Mouse (Mus musculus) heart, postnatal 4 days (tissue): ENCODE data around the gene Grxcr1. TPM values are rescaled to one million over a fixed set of nuclear protein-coding genes. Genes with fewer than 3 reads are reported as not detected.
A peak's percentile ranks its signal among the peaks of the same experiment; 100 is the strongest.

Experiments
- DNase-seq: peaks from one replicate; pipeline ENCODE4 v3.0.0; 2021
- total RNA-seq, 2 experiments: library from RNA; stranded (reverse); gene quantifications; 2 replicates each; pipeline ENCODE4 v1.2.3; 2021

Grxcr1 gene
- total RNA-seq, result not detected

GRCm38 (mm10) chr5:68031744-68032143, at the start of gene Grxcr1:
Gene Grxcr1, plus strand, starts transcription at chr5:68031835.
- no peak for DNase-seq

GRCm38 (mm10) chr5:67981946-67982526, 49.6 kb upstream of the Grxcr1 start:
- no peak for DNase-seq

DNA sequence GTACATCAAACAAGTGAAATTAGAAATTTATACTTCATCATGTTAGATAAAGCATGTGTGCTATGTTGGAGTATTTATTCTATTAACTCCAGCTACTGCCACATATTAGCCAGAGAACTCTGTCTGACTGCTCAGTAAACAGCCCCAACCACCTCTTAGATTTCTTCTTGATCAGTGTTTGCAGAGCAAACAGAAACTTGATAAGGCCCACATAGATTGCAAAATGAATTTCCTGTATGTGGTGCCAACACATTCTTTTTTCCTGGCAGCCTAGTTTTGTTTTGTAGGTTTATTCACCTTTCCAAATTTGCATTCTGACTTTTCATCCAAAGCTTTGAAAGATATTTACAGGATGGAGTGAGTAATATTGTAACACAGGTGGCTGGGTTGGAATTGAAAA, 41.2 kb upstream of the Grxcr1 start:
- no peak for DNase-seq

DNA sequence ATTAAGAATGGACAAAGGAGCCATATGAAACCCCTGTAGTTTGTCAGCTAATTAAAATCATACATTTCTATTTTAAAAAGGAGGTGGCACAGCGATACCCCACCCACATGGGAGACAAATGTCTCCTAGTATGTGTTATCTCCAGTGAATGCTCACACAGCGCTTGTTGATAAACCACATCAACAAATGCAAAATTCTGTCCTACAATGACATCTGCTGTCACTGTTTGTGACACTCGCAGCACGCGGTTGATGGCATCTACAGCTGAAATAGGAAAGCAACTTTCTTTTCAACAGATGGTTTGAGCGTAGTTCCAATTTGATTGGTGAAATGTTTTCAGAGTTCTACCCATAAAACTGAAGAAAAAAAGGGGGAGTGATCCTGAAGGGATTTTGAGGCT, 29.0 kb upstream of the Grxcr1 start:
- no peak for DNase-seq

- no peak for DNase-seq
Observed at GRCm38 (mm10) chr5:68003904-68004303, 27.7 kb upstream of the Grxcr1 start.

DNA sequence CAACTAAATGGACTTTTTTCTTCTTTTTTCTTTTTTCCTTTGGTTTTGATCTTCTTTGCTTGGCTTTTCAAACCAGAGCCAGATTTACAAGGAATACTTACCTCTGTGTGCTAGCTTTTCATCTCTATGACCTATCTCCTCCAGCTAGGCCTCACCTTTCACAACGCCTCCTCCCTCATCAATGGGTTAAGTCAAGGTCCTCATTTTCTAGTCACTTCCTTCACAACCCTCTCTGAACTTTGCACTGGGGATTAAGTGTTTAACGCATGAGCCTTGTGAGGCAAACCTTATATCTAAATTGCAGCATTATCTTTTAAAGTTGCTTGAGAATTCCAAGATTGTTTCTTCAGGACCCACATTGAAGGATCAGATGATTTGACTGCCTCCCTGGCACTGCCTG, 27.2 kb upstream of the Grxcr1 start:
- no peak for DNase-seq

GRCm38 (mm10) chr5:68007074-68007473, 24.6 kb upstream of the Grxcr1 start:
- no peak for DNase-seq

DNA sequence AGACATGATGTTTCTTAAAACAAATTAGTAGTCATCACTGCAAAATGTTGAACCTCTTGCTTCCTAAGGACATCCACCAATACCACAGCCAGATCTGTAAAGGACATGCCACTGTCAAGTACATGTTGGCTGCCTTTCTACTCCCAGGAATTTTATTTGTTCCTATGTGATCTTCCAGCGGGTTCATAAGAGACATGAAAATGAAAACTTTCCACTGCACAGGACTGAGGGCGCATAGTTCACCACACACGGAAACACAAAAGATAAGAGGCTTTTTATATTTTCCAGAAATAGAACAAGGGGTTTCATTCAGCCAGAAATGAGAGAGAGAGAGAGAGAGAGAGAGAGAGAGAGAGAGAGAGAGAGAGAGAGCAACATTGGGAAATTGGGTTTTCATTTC, 20.1 kb upstream of the Grxcr1 start:
- no peak for DNase-seq

- DNase-seq, result peak; percentile 87
Observed at GRCm38 (mm10) chr5:68012618-68013017, 19.0 kb upstream of the Grxcr1 start.

DNA sequence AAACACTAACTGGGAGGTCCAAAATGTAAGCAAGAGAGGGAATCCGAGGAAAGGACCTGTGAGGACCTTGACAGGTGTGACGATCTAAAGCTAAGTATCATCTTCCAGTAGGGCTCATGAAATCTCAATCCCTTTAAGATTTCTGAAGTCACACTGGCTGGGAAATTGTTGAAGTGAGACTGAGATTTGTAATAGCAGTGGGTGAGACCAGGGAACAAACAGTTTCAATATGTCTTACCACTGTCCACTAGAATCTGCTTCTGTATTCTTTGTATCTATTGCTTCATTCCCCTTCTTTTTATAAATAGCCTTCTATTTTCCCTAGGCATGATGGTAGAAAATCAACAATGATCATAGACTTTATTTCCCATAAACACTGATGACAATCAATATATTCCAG, 10.8 kb upstream of the Grxcr1 start:
- no peak for DNase-seq

- no peak for DNase-seq
Observed at GRCm38 (mm10) chr5:68026658-68027422, 4.8 kb upstream of the Grxcr1 start.

DNA sequence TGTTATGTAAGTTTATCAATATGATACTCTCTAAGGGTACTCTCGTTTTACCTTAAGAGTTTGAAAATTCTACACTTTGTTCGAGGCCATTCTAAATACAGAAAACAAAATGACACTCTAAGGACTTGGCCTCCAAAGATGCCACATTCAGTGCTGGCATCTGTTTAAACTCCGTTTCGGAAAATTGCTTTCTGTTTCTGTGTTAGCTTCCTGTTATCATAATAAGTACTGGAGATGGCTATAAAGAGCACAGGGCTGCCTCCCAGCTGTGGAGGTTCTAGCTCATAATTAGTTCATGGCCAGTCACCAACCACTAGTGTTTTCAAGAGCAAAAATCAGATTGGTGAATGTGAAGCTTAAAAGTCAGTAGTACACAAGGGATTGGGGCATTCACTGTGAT, 4.2 kb upstream of the Grxcr1 start:
- no peak for DNase-seq

- DNase-seq, result no peak
Observed at GRCm38 (mm10) chr5:68033345-68033744, 1.7 kb downstream of the Grxcr1 start.

GRCm38 (mm10) chr5:68039077-68039476, 7.4 kb downstream of the Grxcr1 start:
- no peak for DNase-seq

DNA sequence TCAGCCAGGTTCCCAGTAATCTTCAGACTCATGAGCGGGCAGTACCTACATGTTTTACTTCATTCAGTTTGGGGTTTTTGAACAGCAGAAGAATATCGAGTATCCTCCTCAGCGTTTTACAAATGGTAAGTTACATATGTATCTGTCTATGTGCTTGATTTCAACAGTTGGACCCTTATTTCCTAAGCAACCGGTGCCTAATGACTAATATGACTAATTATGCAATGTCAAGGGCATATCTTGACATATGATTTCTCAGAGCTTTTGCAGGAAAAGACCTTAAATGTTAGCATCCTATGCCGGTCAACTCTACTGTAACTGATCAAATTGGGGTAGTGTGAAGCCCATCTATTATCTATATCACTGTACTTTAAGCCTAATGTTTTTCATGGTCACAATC, 11.7 kb downstream of the Grxcr1 start:
- no peak for DNase-seq

DNA sequence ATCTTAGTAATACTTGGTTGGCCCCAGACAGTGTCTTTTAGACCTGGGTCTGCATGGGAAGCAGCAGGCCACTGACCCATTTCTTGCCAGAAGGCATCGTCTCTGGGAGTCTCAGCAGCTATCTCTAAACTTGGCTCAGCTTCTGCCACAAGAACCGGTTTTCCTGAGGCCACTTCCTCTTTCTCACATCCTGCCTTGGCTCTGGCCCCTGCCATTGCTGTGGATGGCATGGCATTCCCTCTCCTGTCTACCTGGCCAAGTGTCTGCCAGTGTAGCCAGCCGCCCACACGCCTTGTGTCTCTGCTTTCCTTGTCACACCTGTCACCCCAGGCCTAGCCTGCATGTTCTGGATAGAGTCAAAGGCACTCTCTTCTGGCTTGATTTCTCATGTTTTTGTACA, 17.1 kb downstream of the Grxcr1 start:
- no peak for DNase-seq

GRCm38 (mm10) chr5:68049536-68049935, 17.9 kb downstream of the Grxcr1 start:
- DNase-seq, result no peak

GRCm38 (mm10) chr5:68051101-68051500, 19.5 kb downstream of the Grxcr1 start:
- DNase-seq, result no peak

DNA sequence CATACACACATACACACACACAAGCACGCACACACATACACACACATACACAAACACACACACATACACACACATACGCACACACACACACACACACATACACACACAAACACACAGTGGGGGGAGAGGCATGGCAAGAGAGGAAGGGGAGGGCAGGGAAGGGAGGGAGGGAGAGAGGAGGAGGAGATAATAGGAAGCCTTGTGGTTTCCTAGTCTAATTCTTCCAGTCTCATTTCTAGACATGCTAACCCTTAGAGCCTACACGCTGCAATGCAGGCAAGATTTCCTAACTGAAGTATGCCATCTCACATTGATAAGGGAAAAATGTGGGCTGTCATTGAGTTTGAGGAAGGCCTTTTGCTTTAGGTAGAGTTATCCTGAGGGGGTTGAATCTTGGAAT, 25.9 kb downstream of the Grxcr1 start:
- DNase-seq, result no peak

GRCm38 (mm10) chr5:68068694-68069093, 37.1 kb downstream of the Grxcr1 start:
- no peak for DNase-seq

- no peak for DNase-seq
Observed at GRCm38 (mm10) chr5:68070308-68070707, 38.7 kb downstream of the Grxcr1 start.

GRCm38 (mm10) chr5:68071857-68072256, 40.2 kb downstream of the Grxcr1 start:
- no peak for DNase-seq

GRCm38 (mm10) chr5:68086535-68087098, 55.0 kb downstream of the Grxcr1 start:
- DNase-seq, result no peak

GRCm38 (mm10) chr5:68087174-68087573, 55.5 kb downstream of the Grxcr1 start:
- DNase-seq, result no peak
